Mouse (Mus musculus): Measurements from ENCODE around the gene Kcnj15. TPM values are rescaled to one million over a fixed set of nuclear protein-coding genes. Genes with fewer than 3 reads are reported as not detected.

Kcnj15 gene
- polyA plus RNA-seq, 1 experiment, result 0.04 TPM

- H3K4me3 ChIP-seq (ENCODE audit: insufficient read depth, low read length), result no peak overlapping the region
- H3K27ac ChIP-seq (ENCODE audit: insufficient read depth, low read length), result no peak overlapping the region
- H3K4me1 ChIP-seq (ENCODE audit: control insufficient read depth, insufficient read depth, low read length), result no peaks in the 10 kb centered on the region
- TF ChIP-seq CTCF (IDR thresholded peaks at IDR 0.05; ENCODE audit: extremely low read depth, insufficient read depth, low read length) (no peak), POLR2A (IDR thresholded peaks at IDR 0.05; ENCODE audit: extremely low read depth, insufficient read depth, low read length) (no peak)
These were observed 26.8 kb downstream of the Kcnj15 start for GRCm38 (mm10) chr16:95284085-95284727.

GRCm38 (mm10) chr16:95285043-95285442 lies 27.7 kb downstream of the Kcnj15 start:
- Histone ChIP-seq H3K27ac (ENCODE audit: insufficient read depth, low read length) (no peak overlapping the region), H3K4me1 (ENCODE audit: control insufficient read depth, insufficient read depth, low read length) (no peaks in the 10 kb centered on the region), H3K4me3 (ENCODE audit: insufficient read depth, low read length) (no peak overlapping the region)
- TF ChIP-seq POLR2A (IDR thresholded peaks at IDR 0.05; ENCODE audit: extremely low read depth, insufficient read depth, low read length) (no peak), CTCF (IDR thresholded peaks at IDR 0.05; ENCODE audit: extremely low read depth, insufficient read depth, low read length) (no peak)

GRCm38 (mm10) chr16:95285767-95286166 lies 28.4 kb downstream of the Kcnj15 start:
- TF ChIP-seq CTCF (IDR thresholded peaks at IDR 0.05; ENCODE audit: extremely low read depth, insufficient read depth, low read length) (no peak), POLR2A (IDR thresholded peaks at IDR 0.05; ENCODE audit: extremely low read depth, insufficient read depth, low read length) (no peak)
- H3K27ac ChIP-seq (ENCODE audit: insufficient read depth, low read length), result no peak overlapping the region
- no peak overlapping the region for H3K4me3 ChIP-seq (ENCODE audit: insufficient read depth, low read length)
- no peaks in the 10 kb centered on the region for H3K4me1 ChIP-seq (ENCODE audit: control insufficient read depth, insufficient read depth, low read length)

GRCm38 (mm10) chr16:95287656-95288055 lies 30.3 kb downstream of the Kcnj15 start:
- no peak overlapping the region for H3K27ac ChIP-seq (ENCODE audit: insufficient read depth, low read length)
- no peak overlapping the region for H3K4me3 ChIP-seq (ENCODE audit: insufficient read depth, low read length)
- no peak for TF ChIP-seq POLR2A (IDR thresholded peaks at IDR 0.05; ENCODE audit: extremely low read depth, insufficient read depth, low read length)
- TF ChIP-seq CTCF (IDR thresholded peaks at IDR 0.05; ENCODE audit: extremely low read depth, insufficient read depth, low read length), result no peak
- no peaks in the 10 kb centered on the region for H3K4me1 ChIP-seq (ENCODE audit: control insufficient read depth, insufficient read depth, low read length)

- no peak overlapping the region for H3K27ac ChIP-seq (ENCODE audit: insufficient read depth, low read length)
- TF ChIP-seq POLR2A (IDR thresholded peaks at IDR 0.05; ENCODE audit: extremely low read depth, insufficient read depth, low read length) (no peak), CTCF (IDR thresholded peaks at IDR 0.05; ENCODE audit: extremely low read depth, insufficient read depth, low read length) (no peak)
- no peaks in the 10 kb centered on the region for H3K4me1 ChIP-seq (ENCODE audit: control insufficient read depth, insufficient read depth, low read length)
- no peak overlapping the region for H3K4me3 ChIP-seq (ENCODE audit: insufficient read depth, low read length)
These were observed 32.0 kb downstream of the Kcnj15 start for GRCm38 (mm10) chr16:95289375-95289774.

- no peak for TF ChIP-seq CTCF (IDR thresholded peaks at IDR 0.05; ENCODE audit: extremely low read depth, insufficient read depth, low read length)
- TF ChIP-seq POLR2A (IDR thresholded peaks at IDR 0.05; ENCODE audit: extremely low read depth, insufficient read depth, low read length), result no peak
- Histone ChIP-seq H3K4me3 (ENCODE audit: insufficient read depth, low read length) (no peak overlapping the region), H3K27ac (ENCODE audit: insufficient read depth, low read length) (no peak overlapping the region), H3K4me1 (ENCODE audit: control insufficient read depth, insufficient read depth, low read length) (no peaks in the 10 kb centered on the region)
These were observed 34.2 kb downstream of the Kcnj15 start for GRCm38 (mm10) chr16:95291450-95292101.

- no peak overlapping the region for H3K4me3 ChIP-seq (ENCODE audit: insufficient read depth, low read length)
- TF ChIP-seq CTCF (IDR thresholded peaks at IDR 0.05; ENCODE audit: extremely low read depth, insufficient read depth, low read length), result no peak
- no peak for TF ChIP-seq POLR2A (IDR thresholded peaks at IDR 0.05; ENCODE audit: extremely low read depth, insufficient read depth, low read length)
- no peaks in the 10 kb centered on the region for H3K4me1 ChIP-seq (ENCODE audit: control insufficient read depth, insufficient read depth, low read length)
- no peak overlapping the region for H3K27ac ChIP-seq (ENCODE audit: insufficient read depth, low read length)
These were observed 35.6 kb downstream of the Kcnj15 start for GRCm38 (mm10) chr16:95292843-95293505.

- no peak overlapping the region for H3K4me3 ChIP-seq (ENCODE audit: insufficient read depth, low read length)
- no peaks in the 10 kb centered on the region for H3K4me1 ChIP-seq (ENCODE audit: control insufficient read depth, insufficient read depth, low read length)
- no peak overlapping the region for H3K27ac ChIP-seq (ENCODE audit: insufficient read depth, low read length)
- TF ChIP-seq CTCF (IDR thresholded peaks at IDR 0.05; ENCODE audit: extremely low read depth, insufficient read depth, low read length) (no peak), POLR2A (IDR thresholded peaks at IDR 0.05; ENCODE audit: extremely low read depth, insufficient read depth, low read length) (no peak)
These were observed 40.3 kb downstream of the Kcnj15 start for GRCm38 (mm10) chr16:95297651-95298050.

GRCm38 (mm10) chr16:95301667-95302066 lies 44.3 kb downstream of the Kcnj15 start:
- TF ChIP-seq POLR2A (IDR thresholded peaks at IDR 0.05; ENCODE audit: extremely low read depth, insufficient read depth, low read length), result no peak
- no peak for TF ChIP-seq CTCF (IDR thresholded peaks at IDR 0.05; ENCODE audit: extremely low read depth, insufficient read depth, low read length)
- Histone ChIP-seq H3K27ac (ENCODE audit: insufficient read depth, low read length) (no peak overlapping the region), H3K4me1 (ENCODE audit: control insufficient read depth, insufficient read depth, low read length) (no peaks in the 10 kb centered on the region), H3K4me3 (ENCODE audit: insufficient read depth, low read length) (no peak overlapping the region)

- Histone ChIP-seq H3K4me3 (ENCODE audit: insufficient read depth, low read length) (no peak overlapping the region), H3K27ac (ENCODE audit: insufficient read depth, low read length) (no peak overlapping the region), H3K4me1 (ENCODE audit: control insufficient read depth, insufficient read depth, low read length) (no peaks in the 10 kb centered on the region)
- no peak for TF ChIP-seq CTCF (IDR thresholded peaks at IDR 0.05; ENCODE audit: extremely low read depth, insufficient read depth, low read length)
- TF ChIP-seq POLR2A (IDR thresholded peaks at IDR 0.05; ENCODE audit: extremely low read depth, insufficient read depth, low read length), result no peak
These were observed 46.3 kb downstream of the Kcnj15 start for GRCm38 (mm10) chr16:95303676-95304075.
